Mouse (Mus musculus) natural killer cell, adult 2 months (primary cell): Measurements from ENCODE around the gene Vps16.

ENCODE experiments used
- DNase-seq, 2 experiments: peaks; one replicate each; pipeline ENCODE4 v3.0.0; 2022; ENCODE audit warnings: low spot score in 2 of 2

Gene Vps16

GRCm38 (mm10) chr2:130421781-130422620 is 2.1 kb upstream of the Vps16 start:
- DNase-seq: no peak

DNA sequence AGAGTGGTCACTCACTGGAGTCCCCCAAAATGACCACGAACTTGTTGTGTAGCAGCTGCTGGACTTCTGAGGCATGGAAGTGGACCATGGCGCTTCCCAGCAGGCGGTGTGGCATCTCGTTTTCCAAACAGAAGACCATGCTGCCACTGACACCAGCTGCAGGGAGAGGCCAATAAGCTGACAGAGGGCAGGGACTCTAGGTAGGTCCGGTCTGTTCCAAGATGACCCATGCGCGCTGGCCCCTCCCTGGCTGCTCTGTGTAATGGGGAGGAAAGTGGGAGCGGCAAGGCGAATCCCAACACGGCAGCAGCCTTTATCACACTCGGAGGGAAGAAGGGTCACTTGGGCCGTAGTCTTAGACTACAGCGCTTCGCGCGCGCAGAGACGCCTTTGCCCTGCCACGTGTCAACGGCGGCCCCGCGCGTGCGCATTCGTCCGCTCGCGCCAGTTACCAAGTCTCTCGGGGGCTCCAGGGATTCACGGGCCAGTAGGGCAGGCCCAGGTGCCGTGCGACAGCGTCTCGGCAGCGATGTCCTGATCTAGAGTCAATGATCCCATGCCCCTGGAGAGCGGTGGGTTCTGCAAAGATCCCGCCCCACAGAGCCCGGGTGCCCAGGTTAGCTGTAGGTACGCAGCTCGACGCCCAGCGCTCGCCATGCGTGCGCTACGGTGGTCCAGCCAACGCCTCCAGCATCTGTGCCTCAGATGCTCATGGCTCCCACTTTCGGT is 578 bp upstream of the Vps16 start:
- peak; percentile 64 to 77 for DNase-seq

DNA sequence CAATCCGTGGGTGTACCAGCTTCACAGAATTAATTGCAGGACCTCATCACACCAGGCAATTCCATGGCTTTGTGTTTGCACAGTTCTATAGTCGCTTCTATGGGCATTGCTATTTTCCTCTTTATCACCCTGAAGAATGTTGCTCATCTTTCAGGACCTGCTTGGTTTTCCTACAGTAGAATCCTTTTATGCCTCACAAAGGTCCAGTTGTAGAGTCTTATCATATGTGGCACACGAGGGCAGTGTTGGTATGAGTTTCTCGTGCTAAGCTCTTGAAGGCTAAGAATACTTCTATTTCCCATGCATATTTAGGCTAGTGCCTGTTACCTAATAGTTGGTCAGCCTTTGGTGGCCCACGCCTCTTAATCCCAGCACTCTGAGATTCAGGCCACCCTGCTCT is 973 bp downstream of the Vps16 start:
- no peak for DNase-seq

DNA sequence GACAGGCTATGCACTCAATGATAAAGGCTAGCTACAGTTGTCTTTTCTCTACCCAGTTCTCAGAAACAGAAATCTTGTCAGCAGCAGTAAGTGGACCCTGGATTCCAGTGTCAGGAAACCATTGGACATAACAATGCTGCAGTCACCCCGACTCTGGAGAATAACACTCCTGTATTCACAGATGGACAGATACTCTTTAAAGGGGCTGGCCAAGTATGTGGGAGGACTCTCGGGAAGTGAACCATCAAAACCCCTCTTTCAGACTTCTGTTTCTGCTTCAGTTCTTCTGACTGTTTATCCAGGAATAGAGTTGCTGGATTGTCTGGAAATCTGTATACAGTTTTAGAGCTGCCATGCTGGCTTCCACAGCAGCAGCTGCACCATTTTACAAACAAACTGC is 5.7 kb downstream of the Vps16 start:
- DNase-seq: no peak

GRCm38 (mm10) chr2:130430484-130430883 is 6.3 kb downstream of the Vps16 start:
- no peak for DNase-seq

- no peak for DNase-seq
Observed at GRCm38 (mm10) chr2:130432157-130432556, 8.0 kb downstream of the Vps16 start.

GRCm38 (mm10) chr2:130433152-130433551 is 9.0 kb downstream of the Vps16 start:
- DNase-seq: peak; percentile 42 to 51

DNA sequence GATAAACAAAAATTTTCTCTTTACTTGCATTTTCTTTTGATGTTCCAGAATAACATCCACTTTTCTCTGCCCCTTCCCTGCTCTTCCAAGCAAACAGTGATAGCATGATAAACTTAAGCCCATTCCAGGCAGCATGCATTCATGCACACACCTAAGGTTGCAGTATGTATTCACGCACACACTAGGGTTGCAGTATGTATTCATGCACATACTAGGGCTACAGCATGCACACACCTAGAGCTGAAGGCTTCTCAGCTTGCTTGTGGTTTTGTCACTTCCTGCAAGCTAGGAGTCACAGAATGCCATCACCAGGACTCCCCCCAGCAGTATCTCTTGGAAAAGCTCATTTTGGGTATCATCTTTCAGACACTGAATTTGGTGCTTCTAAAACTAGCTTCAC is 12.6 kb downstream of the Vps16 start:
- no peak for DNase-seq

- DNase-seq: no peak
Observed at GRCm38 (mm10) chr2:130438861-130439260, 14.7 kb downstream of the Vps16 start.

GRCm38 (mm10) chr2:130439840-130440480 is 15.8 kb downstream of the Vps16 start:
- no peak for DNase-seq

DNA sequence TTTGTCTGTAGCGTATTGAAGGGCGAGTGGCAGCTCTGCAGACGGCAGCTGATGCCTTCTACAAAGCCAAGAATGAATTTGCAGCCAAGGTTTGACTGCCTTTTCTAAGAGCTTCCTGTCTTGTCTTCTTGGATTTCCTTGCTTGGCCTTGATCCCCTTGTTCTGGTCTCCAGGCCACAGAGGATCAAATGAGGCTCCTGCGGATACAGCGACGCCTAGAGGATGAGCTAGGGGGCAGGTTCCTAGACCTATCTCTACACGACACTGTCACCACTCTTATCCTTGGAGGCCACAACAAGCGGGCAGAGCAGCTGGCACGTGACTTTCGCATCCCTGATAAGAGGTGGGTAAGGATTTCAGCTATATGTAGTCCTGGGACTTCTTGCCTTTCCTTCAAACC is 18.0 kb downstream of the Vps16 start:
- no peak for DNase-seq

GRCm38 (mm10) chr2:130448449-130448848 is 24.3 kb downstream of the Vps16 start:
- no peak for DNase-seq

GRCm38 (mm10) chr2:130449021-130449793 is 25.1 kb downstream of the Vps16 start:
- no peak for DNase-seq

GRCm38 (mm10) chr2:130449794-130450433 is 25.8 kb downstream of the Vps16 start, which contains the start of gene Ptpra:
Ptpra (plus strand) TSS chr2:130450278.
- DNase-seq: peak; percentile 78 to 83

DNA sequence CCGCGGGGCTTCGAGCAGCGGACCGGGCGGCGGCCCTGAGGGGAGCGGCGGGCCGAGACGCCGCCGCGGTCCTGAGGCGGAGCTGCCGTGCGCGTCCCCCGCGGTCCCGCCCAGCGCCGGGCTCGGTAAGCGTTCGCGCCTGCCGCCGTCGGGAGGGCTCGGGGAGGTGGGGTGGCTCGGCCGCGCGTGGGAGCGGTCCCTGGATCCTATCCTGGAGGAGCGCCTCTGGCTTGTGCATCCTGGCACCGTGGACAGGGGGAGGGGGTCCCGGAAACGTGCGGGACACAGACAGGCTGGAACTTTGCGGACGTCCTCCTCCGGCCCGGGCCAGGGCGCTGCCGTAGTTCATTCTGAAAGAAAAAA is 26.3 kb downstream of the Vps16 start:
- no peak for DNase-seq

DNA sequence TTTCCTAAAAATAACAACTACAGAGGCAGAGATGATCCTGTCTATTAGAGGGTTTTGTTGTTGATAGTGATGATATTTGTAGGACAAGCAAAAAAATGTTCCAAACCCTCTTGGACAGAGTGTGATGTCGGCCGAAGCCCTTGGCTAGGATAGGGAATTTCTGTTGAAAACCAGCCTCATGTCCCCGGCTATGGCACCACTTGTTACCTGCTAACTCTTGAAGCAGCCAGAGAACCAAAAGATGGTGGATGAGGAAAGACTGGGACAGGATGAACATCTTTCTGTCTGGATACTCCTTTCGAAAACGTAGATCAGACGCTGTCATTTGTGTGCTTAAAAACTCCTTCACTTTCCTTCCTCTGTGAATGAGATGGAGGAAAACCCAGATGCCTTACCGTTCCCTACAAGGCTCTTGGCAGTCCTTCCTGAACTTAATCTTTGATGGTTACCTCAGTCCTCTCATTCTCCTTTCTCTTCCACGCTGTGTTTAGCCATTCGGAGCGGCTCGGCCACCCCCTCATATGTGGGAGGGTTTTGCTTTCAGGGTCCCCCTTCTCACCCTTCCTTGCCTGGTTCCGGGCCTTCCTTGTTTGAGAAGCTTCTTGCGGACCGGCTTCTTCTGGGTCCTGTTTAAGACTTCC is 27.1 kb downstream of the Vps16 start:
- DNase-seq: no peak

DNA sequence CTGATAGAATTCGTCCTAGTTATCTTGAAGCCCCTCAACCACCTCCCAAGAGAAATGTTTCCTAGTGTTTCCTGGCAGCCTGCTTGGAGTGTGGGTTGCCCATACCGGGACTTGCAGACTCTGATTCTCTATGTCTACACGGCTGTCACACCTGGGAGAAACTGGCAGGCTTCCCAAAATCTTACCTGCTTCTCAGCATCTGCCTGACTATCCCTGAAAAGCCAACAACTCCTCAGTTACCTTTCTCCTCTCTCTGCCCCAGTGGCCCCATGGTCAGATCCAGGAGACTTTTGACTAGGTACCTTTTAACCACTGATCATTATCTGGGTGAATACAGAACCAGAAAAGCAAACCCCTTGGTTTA is 27.6 kb downstream of the Vps16 start:
- no peak for DNase-seq

- DNase-seq: no peak
Observed at GRCm38 (mm10) chr2:130452266-130452665, 28.1 kb downstream of the Vps16 start.

DNA sequence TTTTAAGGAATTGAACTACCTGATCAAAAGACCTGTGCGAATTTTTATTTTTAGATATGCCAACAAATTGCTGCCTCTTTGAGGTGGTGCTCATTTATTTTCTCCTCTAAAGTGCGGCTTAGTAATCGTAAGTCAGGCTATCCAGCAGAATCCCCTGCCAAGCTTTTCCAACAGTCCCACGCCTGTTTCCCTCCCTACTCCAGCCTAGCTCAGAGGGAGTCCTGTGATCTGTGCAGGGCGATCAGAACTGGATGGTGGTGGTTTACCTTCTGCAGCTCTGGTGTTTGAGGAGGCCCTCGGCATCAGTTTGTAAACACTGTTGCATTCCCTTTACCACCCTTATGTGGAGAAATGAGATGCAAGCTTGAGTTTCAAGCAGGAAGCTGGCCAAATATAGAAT is 29.3 kb downstream of the Vps16 start:
- DNase-seq: no peak

- no peak for DNase-seq
Observed at GRCm38 (mm10) chr2:130454748-130455370, 30.7 kb downstream of the Vps16 start.
